Mouse (Mus musculus) myocyte (in vitro differentiated cells): ENCODE data around the gene Plaur.

Experiments used
- MAX ChIP-seq: IDR thresholded peaks from one replicate; pipeline ENCODE4 v1.6.1; 2011; ENCODE audit warnings: low read depth, mild to moderate bottlenecking, control low read depth
- MYOG ChIP-seq, 3 experiments: IDR thresholded peaks; one replicate each; pipeline ENCODE4 v1.6.1; 2011; ENCODE audit warnings: control low read depth in 2 of 3, low read depth in 2 of 3, mild to moderate bottlenecking in 2 of 3; ENCODE audit not compliant: insufficient read length in 2 of 3, control insufficient read depth in 1 of 3, insufficient read depth in 1 of 3
- POLR2A ChIP-seq: IDR thresholded peaks from one replicate; pipeline ENCODE4 v1.6.1; 2011; ENCODE audit warnings: low read depth, mild to moderate bottlenecking, control low read depth, moderate library complexity; ENCODE audit not compliant: insufficient read length
- POLR2AphosphoS2 ChIP-seq: IDR thresholded peaks from one replicate; pipeline ENCODE4 v1.6.1; 2011; ENCODE audit warnings: low read depth, control low read depth; ENCODE audit not compliant: insufficient read length
- REST ChIP-seq: IDR thresholded peaks from one replicate; pipeline ENCODE4 v1.6.1; 2011; ENCODE audit warnings: mild to moderate bottlenecking, control low read depth, moderate library complexity; ENCODE audit not compliant: insufficient read depth, insufficient read length
- USF1 ChIP-seq: IDR thresholded peaks from one replicate; pipeline ENCODE4 v1.6.1; 2011; ENCODE audit warnings: low read depth, mild to moderate bottlenecking, control low read depth, moderate library complexity

DNA sequence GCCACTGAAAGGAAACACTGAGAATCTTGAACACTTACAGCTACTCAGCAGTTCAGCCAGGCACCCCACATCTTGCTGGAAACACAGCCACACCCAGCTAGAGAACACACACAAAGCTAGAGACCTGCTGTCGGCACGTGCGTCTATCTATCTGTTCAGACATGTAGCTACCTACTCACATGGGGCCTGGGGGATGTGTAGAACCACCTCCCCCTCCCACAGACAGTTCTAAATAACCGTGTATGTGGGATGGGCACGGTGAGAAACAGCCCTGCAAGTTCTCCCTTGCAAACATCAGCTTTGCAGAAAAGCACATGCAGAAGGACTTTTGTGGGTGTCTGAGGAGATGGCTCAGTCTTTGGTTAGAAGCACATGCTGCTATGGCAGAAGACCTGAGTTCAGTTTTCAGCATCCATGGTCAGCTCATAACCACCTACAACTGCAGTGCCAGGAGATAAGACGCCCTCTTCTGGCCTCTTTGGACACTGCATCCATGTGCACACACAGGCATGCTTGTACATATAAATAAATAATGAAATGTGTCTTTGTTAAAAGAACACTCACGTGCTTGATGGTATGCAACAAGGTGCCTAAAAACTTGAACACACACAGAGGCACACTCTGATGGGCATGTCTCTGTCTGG is 15.5 kb upstream of the Plaur start:
- TF ChIP-seq REST, result no peak
- no peak for TF ChIP-seq USF1
- no peak for TF ChIP-seq POLR2AphosphoS2
- TF ChIP-seq MAX, result no peak
- no peak for TF ChIP-seq MYOG (IDR thresholded peaks at IDR 0.05; ENCODE audit: control insufficient read depth in 1 of 3, insufficient read depth in 1 of 3, insufficient read length in 2 of 3, low read depth in 2 of 3)
- TF ChIP-seq POLR2A, result no peak
